Mouse (Mus musculus) lung, postnatal 36 days (tissue): Measurements from ENCODE around the gene Smoc1.
A peak's percentile ranks its signal among the peaks of the same experiment; 100 is the strongest.

Source experiments
- DNase-seq: peaks from one replicate; pipeline ENCODE4 v3.0.0; 2022; ENCODE audit warnings: mixed read lengths

The Smoc1 gene

DNA sequence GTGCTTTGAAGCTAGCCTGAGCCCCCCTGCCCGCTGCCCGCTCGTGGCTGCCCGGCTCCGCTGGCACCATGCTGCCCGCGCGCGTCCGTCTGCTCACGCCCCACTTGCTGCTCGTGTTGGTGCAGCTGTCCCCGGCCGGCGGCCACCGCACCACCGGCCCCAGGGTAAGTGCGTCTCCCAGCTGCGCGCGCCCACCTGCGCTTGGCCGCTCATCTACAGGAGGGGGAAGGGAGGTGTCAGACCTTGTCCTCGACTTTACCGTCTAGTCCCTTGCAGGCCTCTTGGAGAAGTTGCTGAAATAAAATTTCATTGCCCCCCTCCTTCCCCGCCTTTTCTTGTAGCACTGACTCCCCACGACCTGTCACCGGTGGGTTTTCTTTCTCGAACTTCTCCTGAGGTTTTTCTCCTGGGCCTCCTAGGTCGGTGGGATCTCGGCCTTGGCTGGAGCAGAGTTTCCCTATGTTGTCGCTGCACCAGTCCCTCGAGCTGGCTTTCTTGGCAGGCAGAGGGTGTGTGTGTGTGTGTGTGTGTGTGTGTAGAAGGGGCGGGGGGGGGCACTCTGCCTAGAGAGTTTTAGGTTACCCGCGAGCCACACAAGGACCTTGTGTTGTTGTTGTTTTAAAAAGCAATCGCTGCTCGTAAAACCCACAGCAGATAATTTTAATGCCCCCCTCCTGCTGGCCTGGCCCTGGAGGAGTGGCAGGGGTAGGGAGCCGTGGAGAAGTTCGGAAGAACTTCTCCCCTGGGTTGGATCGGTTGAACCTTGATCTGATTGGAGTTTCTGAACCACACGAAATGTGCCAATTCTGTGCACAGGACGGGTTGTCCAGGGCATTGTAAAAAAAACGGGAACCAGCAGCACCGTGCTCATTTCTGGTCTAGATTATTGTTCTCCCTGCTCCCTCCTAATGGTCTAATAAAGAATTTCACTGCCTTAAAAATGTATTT lies 661 bp downstream of the Smoc1 start:
- DNase-seq = no peak

DNA sequence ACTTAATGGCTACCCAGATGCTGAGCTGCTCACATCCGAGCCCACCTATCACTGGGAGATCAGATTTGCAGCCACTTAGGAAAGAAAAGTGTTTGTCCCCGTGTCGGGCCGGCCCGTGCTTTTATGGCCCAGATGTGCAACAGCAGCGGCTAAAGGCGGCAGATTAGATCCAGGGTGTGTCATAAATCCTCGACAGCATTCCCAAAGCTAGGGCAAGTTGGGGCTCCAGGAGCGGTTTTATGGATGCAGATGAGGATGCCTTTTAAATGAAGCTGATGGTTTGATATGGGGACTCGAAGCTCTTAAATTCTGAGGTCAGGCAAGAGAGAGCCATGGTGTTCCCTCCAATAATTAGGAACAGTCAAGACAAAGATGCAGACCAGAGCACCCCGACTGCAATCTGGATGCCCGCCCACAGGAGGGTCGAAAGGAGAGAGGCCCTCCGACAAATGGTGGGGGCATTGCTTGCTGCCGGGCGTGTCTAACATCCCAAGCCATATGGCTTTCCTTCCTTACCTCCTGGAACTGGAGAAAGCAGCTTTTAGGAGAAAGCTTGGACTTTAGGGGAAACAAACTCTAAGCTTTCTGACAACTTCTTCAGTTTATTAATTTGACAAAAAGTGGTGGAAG lies 1.8 kb downstream of the Smoc1 start:
- no peak for DNase-seq

DNA sequence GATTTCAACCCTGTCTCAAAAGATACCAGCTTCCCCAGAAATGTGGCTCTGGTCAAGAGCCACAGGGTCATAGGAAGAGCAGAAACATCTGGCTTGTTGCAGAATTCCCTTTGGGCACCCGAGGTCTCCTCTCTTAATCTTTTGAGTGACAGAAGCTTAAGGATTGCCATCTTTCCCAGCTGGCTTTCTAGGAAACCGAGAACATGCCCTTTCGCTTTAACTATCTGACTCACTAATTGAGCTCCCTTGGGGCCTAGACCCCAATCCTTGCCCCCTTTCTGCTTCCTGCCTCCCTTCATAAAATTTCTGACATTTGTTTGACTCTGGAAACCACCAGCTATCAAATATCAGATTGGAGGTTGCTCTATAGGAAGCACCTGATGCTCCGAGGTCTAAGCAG lies 3.1 kb downstream of the Smoc1 start:
- DNase-seq = no peak

DNA sequence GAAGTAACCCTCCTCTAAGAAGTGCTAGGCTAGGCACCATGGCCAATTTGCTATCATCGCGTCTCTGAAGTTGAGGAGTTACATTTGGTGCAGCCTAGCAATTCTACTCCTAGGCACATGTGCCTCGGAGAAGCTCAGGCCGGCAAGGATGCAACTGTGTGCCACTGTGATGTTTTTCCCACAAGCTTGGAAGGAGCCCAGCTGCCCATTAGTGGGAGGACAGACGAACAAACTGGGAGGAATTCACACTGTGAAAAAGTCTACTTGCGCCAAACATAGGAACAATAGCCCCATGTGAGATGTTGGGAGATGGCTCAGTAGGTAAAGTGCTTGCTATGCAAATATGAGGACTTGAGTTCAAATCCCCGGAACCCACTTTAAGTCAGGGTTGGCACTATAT lies 5.0 kb downstream of the Smoc1 start:
- DNase-seq = no peak

DNA sequence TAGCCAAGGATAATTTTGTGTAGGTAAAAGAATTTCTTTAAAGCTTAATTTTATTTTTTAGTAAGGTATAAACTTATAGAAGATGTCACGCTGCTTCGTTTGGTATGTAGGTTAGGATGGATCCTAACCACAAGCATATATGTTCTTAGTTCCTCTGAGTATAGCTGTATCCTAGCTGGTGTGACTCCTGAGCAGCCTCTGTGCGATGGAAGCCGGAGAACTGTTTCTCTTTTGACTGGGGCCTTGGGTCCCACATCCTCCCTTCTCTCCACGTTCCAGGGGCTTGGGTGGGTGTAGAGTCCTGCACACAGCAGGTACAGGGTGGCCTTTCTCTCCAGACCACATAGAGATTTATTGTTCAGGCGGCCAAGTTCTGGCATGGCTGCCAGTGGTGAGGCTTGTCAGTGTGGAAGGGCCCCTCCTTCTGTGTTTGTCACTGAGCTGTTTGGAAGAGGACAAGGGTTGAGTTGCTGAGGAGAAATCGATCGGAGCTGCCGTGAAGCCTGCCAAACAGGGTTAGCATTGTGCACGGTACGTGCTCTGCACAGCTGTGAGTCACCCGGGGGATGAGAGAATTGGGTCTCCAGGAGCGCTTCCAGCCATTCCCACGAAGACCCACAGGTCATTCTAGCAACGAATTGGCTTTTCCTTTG lies 6.9 kb downstream of the Smoc1 start:
- no peak for DNase-seq

DNA sequence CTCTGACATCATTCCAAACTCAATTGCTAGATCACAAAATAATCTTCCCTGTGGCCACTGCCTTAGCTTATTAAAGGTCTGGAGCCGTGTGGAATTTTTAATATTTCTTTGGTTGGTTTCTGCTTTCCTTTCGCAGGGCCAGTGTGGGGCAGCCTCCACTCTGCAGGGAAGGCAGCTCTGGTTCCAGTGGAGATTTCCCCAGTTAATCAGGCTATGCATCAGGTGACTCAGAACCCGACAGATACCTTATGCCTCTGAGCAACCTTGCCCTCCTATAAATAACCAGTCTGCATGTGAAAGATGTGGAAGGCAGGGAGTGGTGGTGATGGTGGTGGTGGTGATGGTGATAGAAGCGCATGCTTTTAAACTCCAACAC lies 7.4 kb downstream of the Smoc1 start:
- DNase-seq = no peak

DNA sequence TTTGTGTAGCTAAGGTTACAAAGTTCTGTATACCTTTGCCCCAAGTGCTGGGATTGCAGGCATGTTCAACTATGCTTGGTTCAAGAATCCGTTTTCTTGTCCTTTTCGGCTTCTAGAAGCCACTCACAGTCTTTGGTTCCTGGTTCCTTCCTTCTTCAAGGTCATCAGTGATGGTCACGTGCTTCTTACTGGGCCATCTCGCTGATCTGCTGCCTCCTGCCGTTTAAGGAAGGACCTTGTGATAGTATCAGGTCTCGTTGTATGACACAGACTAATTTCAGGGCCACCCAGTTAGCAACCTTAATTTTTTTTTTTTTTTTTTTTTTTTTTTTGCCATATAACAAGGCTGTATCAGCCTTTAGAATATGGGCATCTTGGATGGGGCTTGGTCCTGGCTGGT lies 9.2 kb downstream of the Smoc1 start:
- no peak for DNase-seq

DNA sequence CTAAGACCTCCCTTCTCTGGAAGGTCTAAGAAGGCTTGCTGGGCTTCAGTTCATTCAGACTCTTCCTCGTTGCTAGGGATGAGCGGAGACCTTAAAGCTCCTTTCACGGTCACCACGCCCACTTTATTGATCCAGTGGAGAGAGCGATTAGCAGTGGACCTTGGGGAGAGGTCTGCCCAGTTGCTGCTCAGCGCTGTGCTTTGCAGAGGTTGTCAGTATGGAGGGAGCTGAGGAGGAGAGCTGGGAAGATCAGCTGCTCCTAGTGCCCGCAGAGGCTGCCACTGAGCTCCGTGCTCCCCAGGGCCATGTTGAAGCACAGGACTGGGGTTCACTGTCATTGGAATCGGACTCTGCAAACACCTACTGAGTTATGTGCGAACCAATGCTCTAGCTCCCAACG lies 17.0 kb downstream of the Smoc1 start:
- no peak for DNase-seq

DNA sequence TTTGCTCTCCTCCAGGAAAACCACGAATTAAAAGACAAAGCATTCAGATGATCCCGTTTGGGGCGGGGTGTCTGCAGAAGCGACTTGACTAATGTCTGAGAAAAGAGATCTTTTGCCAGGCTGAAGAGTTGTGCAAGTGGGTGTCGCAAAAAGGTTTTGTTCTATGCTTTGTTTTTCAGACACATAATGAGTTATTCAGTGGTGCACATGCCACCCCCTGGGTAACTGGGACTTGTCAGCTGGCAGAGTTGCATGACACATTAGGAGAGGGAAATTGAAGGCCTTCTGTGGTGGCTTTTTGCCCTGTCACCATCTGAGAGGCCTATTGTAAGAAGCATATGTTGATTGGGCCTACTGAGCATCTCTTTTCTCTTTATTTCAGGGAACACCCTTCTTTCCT lies 20.3 kb downstream of the Smoc1 start:
- no peak for DNase-seq

DNA sequence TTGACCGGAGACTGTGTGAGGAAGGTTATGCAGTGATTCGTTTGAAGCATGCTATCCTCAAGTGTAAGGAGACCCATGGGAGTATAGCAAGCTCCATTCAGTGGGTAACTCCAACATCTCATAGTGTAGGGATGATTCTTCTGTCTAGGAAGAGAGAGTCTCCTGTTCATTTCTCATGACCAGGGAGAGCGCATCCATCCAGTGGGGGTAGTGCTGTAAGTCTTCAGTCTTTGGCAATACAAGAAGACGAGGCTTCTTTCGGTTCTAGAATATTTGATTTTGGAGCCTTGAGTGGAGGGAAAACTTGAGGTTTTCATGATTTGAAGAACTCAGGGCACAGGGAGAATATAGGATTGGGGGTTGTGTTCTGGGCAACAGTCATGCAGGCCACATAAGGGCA lies 23.1 kb downstream of the Smoc1 start:
- DNase-seq = no peak

DNA sequence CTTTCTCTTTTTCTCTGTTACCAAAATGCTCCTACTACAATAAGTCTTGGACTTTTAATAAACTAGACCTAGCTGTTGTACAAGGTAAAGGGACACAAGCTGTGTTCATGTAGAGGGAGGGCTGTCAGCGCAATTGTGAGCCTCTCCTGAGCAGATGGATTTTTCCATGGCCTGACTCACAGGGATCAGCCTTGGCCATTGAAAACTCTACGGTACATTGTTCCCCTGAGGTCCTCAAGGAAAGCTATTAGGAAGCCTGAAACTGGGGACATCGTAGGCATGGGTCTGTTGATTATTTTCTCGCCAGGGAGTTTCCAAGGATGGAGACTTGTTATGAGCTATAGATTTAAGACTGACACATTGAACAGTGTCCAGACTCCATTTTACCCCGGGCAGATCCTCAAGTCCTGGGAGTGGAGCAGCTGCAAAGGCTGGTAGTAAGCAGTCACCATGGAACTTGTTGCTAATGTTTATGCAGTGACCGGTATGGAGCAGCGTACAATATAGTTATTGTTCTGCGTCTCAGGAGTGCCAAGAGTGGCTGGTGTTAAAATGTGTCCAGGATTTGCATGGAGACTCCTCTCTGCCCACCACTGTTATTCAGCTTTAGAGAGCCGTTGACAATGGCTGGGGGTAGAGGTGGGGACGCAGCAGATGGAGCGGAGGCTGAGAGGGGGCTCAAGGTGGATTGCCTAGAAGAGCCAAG lies 28.5 kb downstream of the Smoc1 start:
- no peak for DNase-seq

DNA sequence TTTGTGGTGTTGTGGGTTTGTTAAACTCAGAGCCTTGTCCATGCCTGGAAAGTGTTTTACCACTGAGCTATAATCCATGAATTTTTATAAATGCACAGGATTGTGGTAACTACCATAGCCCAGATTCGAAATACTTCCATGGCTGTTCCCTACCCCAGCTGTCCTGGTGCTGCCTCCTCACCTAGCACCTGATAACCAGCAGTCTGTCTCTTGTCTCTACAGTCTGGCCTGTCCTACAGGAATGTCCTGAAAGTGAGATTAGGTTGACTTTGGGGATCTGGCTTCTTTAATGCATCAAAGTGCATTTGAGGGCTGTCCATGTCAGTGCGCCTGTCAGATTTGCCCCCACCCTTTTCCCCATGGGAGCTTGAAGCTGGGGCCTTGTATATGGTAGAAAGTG lies 29.2 kb downstream of the Smoc1 start:
- DNase-seq = no peak

DNA sequence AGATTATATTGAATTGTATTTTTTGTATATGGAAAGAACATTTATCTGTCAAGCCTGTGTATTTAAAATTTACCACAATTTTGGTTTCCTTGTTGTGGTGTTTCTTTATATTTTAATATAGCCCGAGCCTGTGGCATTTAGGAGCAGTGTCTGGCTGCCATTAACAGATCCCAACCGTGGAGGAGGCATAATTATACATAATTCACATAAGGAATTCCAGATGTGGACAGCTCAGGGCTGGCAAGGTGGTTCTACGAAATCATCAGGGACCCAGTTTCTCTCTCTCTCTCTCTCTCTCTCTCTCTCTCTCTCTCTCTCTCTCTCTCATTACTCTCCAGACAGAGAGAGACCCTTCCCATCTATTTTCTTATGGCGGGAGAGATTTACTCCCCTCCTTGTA lies 31.0 kb downstream of the Smoc1 start:
- DNase-seq = no peak

DNA sequence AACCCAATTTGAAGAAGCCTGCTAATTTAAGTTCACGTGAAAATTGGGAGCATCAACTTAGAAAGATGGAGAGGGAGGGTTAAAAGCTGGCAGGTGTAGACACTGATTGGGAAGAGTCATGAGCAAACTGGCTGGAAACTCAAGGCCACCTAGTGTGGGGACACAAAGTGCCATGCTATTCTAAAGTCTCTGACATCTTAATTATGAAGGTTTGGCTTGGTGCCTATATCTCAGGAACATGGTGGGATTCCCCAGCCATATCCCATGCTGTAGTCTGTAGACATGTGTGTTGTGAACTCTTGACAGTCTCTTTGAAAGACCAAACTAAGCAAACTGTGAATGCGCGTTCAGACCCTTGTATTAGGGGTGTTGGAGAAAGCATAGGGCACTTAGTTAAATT lies 32.0 kb downstream of the Smoc1 start:
- DNase-seq = no peak

DNA sequence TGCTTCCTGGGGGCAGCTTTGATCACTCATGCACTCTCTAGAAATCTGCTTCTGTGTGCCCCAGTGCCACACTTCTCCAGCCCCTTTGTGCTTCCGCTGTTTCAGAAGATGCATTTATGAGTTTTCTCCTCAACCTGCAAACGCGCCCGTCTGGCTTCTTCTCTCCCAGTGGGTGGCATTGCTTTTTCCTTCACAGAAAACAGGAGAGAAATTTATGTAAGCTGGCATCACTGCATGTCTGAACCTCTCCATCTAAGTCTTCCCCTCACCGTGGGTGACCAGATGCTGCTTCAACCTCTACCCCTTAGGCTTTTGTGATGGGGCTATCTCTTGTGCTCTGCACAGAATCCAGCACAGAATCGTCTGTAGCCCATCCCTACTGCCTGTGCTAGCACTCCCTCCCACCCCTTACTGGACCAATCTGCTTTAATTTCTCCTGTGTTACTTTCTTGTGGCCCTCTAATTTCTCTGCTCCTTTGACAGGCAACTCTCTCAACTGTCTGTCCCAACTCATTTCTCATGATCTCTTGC lies 35.3 kb downstream of the Smoc1 start:
- no peak for DNase-seq

DNA sequence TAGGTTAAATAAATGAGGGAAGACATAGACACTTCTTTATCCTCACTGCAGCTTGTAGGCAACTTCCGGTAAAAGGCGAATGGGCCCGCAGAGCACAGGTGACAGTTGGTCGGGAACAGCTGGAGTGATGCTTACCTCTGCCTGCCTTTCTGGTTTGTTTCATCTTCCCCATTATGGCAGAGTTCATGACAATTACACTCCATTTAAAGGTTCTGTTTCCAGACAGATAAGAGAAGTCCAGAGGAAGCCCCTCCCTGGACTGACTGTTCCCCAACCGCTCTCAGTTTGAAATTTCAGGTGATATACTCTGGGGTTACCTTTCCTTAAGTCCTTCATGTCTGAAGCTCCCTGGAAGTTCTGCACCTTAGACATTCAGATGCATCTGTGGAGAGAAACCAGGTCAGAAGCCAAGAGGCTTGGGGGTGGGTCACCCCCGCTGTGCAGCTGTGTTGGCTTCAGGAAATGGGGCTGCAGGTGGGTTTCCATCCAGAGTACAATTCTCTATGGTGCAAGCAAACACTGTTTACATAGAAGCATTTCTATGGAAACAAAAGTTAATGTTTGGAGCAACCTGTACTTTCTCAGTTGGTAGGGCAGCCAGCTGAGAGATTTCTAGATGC lies 36.8 kb downstream of the Smoc1 start:
- no peak for DNase-seq

DNA sequence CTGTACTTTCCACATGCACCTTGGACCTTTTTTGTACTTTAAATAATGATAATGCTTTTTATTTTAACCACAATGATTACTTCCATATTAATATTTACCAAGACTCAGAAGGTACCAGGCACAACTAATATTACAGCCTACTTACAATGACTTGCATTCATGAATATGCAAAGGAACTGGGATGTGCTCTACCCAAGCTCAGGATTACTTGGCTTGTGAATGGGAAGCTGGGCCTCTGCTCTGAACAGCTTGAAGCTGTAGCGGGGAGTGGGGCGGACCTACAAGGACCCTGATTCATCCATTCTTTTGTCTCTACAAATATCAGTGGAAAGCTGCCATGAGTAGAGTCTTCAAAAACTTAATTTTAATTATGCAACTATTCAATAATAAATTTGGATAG lies 47.5 kb downstream of the Smoc1 start:
- DNase-seq = no peak

DNA sequence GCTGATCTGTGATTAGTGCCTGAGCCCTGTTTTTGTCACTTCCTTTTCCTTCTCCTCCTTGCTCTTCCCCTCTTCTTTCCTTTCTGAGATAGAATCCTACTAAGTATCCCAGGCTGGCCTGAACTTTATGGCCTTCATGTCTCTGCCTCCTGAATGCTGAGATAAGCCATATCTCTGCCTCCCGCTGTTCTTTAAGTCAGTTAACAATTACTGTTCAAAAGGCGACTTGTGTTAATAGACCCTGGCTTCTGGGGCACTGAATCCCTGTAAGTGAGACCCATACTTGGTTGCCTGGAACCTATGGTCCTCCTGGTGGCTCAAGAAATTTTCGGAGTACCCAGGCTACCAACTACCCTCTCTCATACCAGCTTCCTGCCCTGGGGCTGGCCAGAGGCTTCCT lies 48.3 kb downstream of the Smoc1 start:
- no peak for DNase-seq

DNA sequence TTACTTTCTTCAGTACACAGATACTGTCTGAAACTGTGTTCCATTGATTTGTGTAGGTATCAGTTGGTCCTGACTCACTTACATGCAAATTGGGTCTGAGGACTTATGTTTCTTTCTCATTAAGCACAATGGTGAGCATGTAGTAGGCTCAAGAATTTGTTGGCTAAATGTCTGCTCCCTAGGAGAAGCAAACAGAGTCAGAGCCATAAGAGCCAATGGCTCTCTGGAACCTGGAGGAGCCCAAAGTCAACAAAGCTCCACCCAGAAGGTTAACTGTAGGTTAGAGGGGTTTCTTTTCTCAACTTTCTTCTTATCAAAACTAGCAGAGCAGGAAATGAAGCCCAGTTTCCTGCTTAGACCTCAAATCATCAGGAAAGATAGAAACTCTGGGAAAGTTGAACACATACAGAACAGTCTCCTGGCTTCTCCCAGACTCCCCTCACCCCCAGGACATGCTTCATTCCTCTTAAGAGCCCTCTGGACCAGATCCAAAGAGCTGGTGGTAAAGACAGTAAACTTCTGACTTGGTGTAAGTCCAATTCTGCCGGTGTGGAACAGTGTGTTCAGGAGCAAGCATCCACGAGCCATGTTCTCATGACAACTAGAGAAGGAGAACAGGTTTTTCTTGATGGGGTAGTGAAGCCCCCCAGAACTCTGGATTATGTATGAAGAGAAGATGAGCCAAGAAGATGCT lies 51.5 kb downstream of the Smoc1 start:
- peak; percentile 8 for DNase-seq

DNA sequence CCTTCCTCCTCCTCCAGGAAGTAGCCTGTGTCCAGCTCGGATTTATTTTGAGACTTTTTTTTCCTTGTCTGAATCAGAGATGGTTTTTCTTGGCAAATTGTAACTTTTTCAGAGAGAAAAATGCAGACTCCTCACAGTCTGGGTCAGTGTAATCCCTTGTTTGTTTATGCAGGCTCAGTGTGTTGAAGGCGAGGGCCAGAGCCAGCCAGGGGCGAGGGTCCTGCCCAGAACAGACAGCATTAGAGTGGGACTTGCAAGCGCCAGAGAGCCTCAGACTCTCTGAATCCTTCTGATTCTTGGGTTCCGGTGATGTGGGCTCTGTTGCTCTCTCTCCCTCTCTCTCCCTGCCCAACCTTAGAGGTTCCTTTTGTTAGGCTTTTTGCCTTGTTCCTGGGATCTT lies 53.7 kb downstream of the Smoc1 start:
- no peak for DNase-seq

DNA sequence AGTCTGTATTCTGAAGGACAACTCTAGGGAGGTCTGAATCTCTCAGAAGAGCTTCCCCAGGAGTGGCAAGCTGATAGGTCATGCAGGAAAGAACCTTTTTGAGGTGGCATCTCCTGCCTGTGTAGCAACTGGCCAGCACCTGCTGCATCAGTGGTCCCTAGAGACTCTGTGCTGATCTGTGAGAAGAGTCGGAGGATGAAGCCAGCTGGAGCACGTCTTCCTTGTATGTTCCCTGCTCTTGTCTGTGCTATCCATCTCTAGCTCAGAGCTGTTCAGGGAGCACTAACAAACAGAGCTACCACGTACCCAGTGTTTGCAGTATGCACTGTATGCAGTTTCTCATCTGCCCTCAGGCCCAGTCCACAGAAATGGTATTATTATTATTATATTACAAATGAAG lies 54.4 kb downstream of the Smoc1 start:
- DNase-seq = no peak

DNA sequence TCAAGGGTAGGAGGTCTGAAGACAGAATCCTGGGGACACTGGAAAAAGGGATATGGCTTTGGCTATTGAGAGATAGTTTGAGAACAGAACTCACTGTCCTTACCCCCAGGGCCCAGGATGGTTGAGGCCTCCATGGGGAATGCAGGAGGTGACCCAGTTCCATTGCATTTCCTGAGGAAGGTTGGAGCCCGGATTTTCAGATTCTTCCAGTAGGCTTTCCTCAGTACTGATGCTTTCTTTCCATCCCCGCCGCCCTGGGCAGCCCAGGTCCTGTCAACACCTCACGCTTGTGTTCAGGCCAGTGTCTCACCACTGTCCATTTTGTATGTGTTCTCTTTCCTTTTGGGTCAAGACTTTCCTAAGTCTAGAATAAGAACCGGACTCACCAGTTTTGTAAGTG lies 56.5 kb downstream of the Smoc1 start:
- no peak for DNase-seq
